Mouse (Mus musculus) heart, postnatal 0 days (tissue): ENCODE measurements around the gene Lipm.

Source experiments
- CTCF ChIP-seq: IDR thresholded peaks from 2 replicates; pipeline ENCODE4 v1.5.1; 2016; ENCODE audit warnings: antibody characterized with exemption, control low read depth, low read depth
- EP300 ChIP-seq: IDR thresholded peaks from 2 replicates; pipeline ENCODE4 v1.6.1; 2016; ENCODE audit warnings: antibody characterized with exemption, low read depth

DNA sequence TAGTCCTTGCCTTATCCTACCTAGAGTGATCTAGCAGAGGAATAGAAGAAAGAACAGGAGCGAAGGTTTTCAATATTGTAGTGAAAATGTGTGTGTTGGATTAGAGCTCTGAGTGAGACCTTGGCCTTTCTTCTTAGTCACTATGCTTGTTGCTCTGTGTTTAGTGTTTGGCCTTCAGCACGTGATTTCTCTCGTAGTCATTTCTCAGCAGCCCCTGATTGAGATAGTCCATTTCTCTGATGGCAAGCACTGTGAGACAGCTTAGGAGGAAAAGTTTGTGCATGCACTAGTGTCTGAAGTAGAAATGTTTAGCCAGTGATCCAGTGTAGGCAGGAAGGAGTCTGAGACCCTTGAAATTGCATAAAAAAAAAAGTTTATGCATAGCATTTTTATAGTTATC lies 4.1 kb downstream of the Lipm start:
- TF ChIP-seq CTCF (no peak), EP300 (no peak)
